Mouse (Mus musculus) MEL (cell line): ENCODE results near the gene Fto. TPM values are rescaled to one million over a fixed set of nuclear protein-coding genes. Genes with fewer than 3 reads are reported as not detected.

Experiments
- DNase-seq: peaks from one replicate; pipeline ENCODE4 v3.0.0; 2011; ENCODE audit warnings: low read depth, low spot score
- H3K27ac ChIP-seq: 2 replicates; pipeline ENCODE4 v1.5.1; 2012; ENCODE audit warnings: low read depth, mild to moderate bottlenecking, control low read depth, low read length, moderate library complexity; ENCODE audit not compliant: control insufficient read depth
- H3K27me3 ChIP-seq, 2 experiments: fragments of 150-350 bp in 1 of 2; sonication (generic) in 1 of 2; 2 replicates each; pipeline ENCODE4 v1.6.1; 2012; ENCODE audit warnings: low read length in 2 of 2, mild to moderate bottlenecking in 2 of 2, improper control_type of control experiment in 1 of 2, moderate library complexity in 1 of 2; ENCODE audit not compliant: insufficient read depth in 2 of 2, control insufficient read depth in 1 of 2
- H3K36me3 ChIP-seq, 2 experiments: 2 replicates each; pipeline ENCODE4 v1.6.1; 2012 to 2014; ENCODE audit warnings: low read length in 2 of 2, improper control_type of control experiment in 1 of 2, inconsistent platforms in 1 of 2, mild to moderate bottlenecking in 1 of 2; ENCODE audit not compliant: insufficient read depth in 2 of 2, control insufficient read depth in 1 of 2
- H3K4me1 ChIP-seq, 2 experiments: fragments of 150-350 bp in 1 of 2; sonication (generic) in 1 of 2; 2 replicates each; pipeline ENCODE4 v1.6.1; 2012; ENCODE audit warnings: low read length in 2 of 2, improper control_type of control experiment in 1 of 2, mild to moderate bottlenecking in 1 of 2; ENCODE audit not compliant: insufficient read depth in 2 of 2, control insufficient read depth in 1 of 2
- H3K4me3 ChIP-seq, 2 experiments: fragments of 150-350 bp in 1 of 2; sonication (generic) in 1 of 2; 2 replicates each; pipeline ENCODE4 v1.5.1; 2012; ENCODE audit warnings: low read depth in 2 of 2, low read length in 2 of 2, mild to moderate bottlenecking in 2 of 2, moderate library complexity in 2 of 2, control low read depth in 1 of 2, improper control_type of control experiment in 1 of 2; ENCODE audit not compliant: control insufficient read depth in 1 of 2, insufficient read depth in 1 of 2
- H3K79me2 ChIP-seq: 2 replicates; pipeline ENCODE4 v1.6.1; 2012; ENCODE audit warnings: mild to moderate bottlenecking, low read length, moderate library complexity; ENCODE audit not compliant: control insufficient read depth, poor library complexity, insufficient read depth
- H3K9ac ChIP-seq: 2 replicates; pipeline ENCODE4 v1.6.1; 2012; ENCODE audit warnings: low read depth, mild to moderate bottlenecking, control low read depth, low read length, moderate library complexity; ENCODE audit not compliant: control insufficient read depth, poor library complexity, severe bottlenecking
- H3K9me3 ChIP-seq: fragments of 150-350 bp; sonication (generic); replicated peaks from 2 replicates; pipeline ENCODE4 v1.6.1; 2012; ENCODE audit warnings: mild to moderate bottlenecking, low read length, improper control_type of control experiment, moderate library complexity; ENCODE audit not compliant: insufficient read depth
- E2F4 ChIP-seq: IDR thresholded peaks from 2 replicates; pipeline ENCODE4 v1.6.1; 2011; ENCODE audit warnings: low read depth, low read length, improper control_type of control experiment, borderline replicate concordance
- EP300 ChIP-seq, 2 experiments: IDR thresholded peaks; 2 replicates each; pipeline ENCODE4 v1.6.1; 2011; ENCODE audit warnings: improper control_type of control experiment in 2 of 2, low read length in 2 of 2, low read depth in 1 of 2, mild to moderate bottlenecking in 1 of 2
- JUND ChIP-seq: IDR thresholded peaks from 2 replicates; pipeline ENCODE4 v1.6.1; 2011; ENCODE audit warnings: low read depth, mild to moderate bottlenecking, improper control_type of control experiment, low read length
- KAT2A ChIP-seq: conservative IDR thresholded peaks from 2 replicates; pipeline ENCODE4 v1.6.1; 2012; ENCODE audit warnings: low read depth, low read length, improper control_type of control experiment, inconsistent platforms
- MAZ ChIP-seq: IDR thresholded peaks from 2 replicates; pipeline ENCODE4 v1.6.1; 2012; ENCODE audit warnings: low read depth, mild to moderate bottlenecking, inconsistent platforms, low read length, improper control_type of control experiment
- MEF2A ChIP-seq: IDR thresholded peaks from 2 replicates; pipeline ENCODE4 v1.6.1; 2014; ENCODE audit warnings: low read depth, mild to moderate bottlenecking, inconsistent platforms, low read length, improper control_type of control experiment; ENCODE audit not compliant: poor library complexity, insufficient replicate concordance, severe bottlenecking; ENCODE audit errors: extremely low read depth
- MXI1 ChIP-seq: IDR thresholded peaks from 2 replicates; pipeline ENCODE4 v1.6.1; 2011; ENCODE audit warnings: mild to moderate bottlenecking, low read depth, low read length, improper control_type of control experiment
- MYC ChIP-seq: IDR thresholded peaks from 2 replicates; pipeline ENCODE4 v1.6.1; 2011; ENCODE audit warnings: low read depth, mild to moderate bottlenecking, low read length, improper control_type of control experiment, moderate library complexity
- NELFE ChIP-seq: IDR thresholded peaks from 2 replicates; pipeline ENCODE4 v1.6.1; 2011; ENCODE audit warnings: low read depth, low read length, improper control_type of control experiment
- POLR2A ChIP-seq, 2 experiments: IDR thresholded peaks; 2 replicates each; pipeline ENCODE4 v1.6.1; 2011 to 2012; ENCODE audit warnings: low read length in 2 of 2, mild to moderate bottlenecking in 2 of 2, control low read depth in 1 of 2, improper control_type of control experiment in 1 of 2, low read depth in 1 of 2, moderate library complexity in 1 of 2; ENCODE audit not compliant: control insufficient read depth in 1 of 2, insufficient read depth in 1 of 2, poor library complexity in 1 of 2
- POLR2AphosphoS5 ChIP-seq: IDR thresholded peaks from 2 replicates; pipeline ENCODE4 v1.6.1; 2012; ENCODE audit warnings: low read depth, borderline replicate concordance, mild to moderate bottlenecking, inconsistent platforms, low read length, moderate library complexity, mixed read lengths
- RCOR1 ChIP-seq: IDR thresholded peaks from 2 replicates; pipeline ENCODE4 v1.6.1; 2012; ENCODE audit warnings: low read depth, mild to moderate bottlenecking, inconsistent platforms, low read length, improper control_type of control experiment
- SIN3A ChIP-seq: IDR thresholded peaks from 2 replicates; pipeline ENCODE4 v1.6.1; 2012; ENCODE audit warnings: low read length, improper control_type of control experiment, inconsistent platforms
- TBP ChIP-seq: IDR thresholded peaks from 2 replicates; pipeline ENCODE4 v1.8.0; 2011; ENCODE audit warnings: low read depth, low read length, improper control_type of control experiment
- TCF12 ChIP-seq: IDR thresholded peaks from 2 replicates; pipeline ENCODE4 v1.6.1; 2014; ENCODE audit warnings: low read depth, mild to moderate bottlenecking, inconsistent platforms, low read length, improper control_type of control experiment, moderate library complexity
- UBTF ChIP-seq: IDR thresholded peaks from 2 replicates; pipeline ENCODE4 v1.6.1; 2012; ENCODE audit warnings: low read depth, mild to moderate bottlenecking, inconsistent platforms, low read length, improper control_type of control experiment, moderate library complexity, borderline replicate concordance; ENCODE audit not compliant: insufficient read depth
- ZC3H11A ChIP-seq: IDR thresholded peaks from 2 replicates; pipeline ENCODE4 v1.6.1; 2012; ENCODE audit warnings: low read depth, mild to moderate bottlenecking, inconsistent platforms, low read length, improper control_type of control experiment
- ZNF384 ChIP-seq: IDR thresholded peaks from 2 replicates; pipeline ENCODE4 v1.6.1; 2012; ENCODE audit warnings: low read depth, mild to moderate bottlenecking, inconsistent platforms, low read length, improper control_type of control experiment
- polyA plus RNA-seq, 2 experiments: library from polyadenylated mRNA; stranded (reverse) in 1 of 2; unstranded in 1 of 2; fragments of >175 nt in 1 of 2; fragments of >200 nt in 1 of 2; gene quantifications; 2 replicates each; pipeline versions ENCODE4 v1.2.1 to v1.2.4; 2012; ENCODE audit warnings: low replicate concordance in 2 of 2, low read depth in 1 of 2; ENCODE audit not compliant: insufficient read length in 2 of 2, insufficient read depth in 1 of 2, missing spikeins in 1 of 2
- total RNA-seq: library from RNA; depleted of rRNA; stranded (reverse); fragments of 300-350 nt; gene quantifications from 2 replicates; pipeline ENCODE4 v1.2.3, GENCODE M21; 2012

Fto gene
- total and polyA plus RNA-seq, 3 experiments: 13.5 to 41.1 TPM; not detected in 1

GRCm38 (mm10) chr8:91454926-91455325, 141.6 kb downstream of the Fto start:
- Histone ChIP-seq H3K9ac (no peak overlapping the region), H3K27me3 (no peaks in the 10 kb centered on the region), H3K4me1 (no peaks in the 10 kb centered on the region), H3K9me3 (no peaks in the 10 kb centered on the region), H3K36me3 (no peaks in the 10 kb centered on the region; a peak in 1 of 4 replicates), H3K4me3 (no peak overlapping the region), H3K27ac (no peak overlapping the region), H3K79me2 (no peaks in the 10 kb centered on the region)
- DNase-seq: no peak
- no peak for TF ChIP-seq NELFE
- TF ChIP-seq ZNF384: no peak
- no peak for TF ChIP-seq UBTF

DNA sequence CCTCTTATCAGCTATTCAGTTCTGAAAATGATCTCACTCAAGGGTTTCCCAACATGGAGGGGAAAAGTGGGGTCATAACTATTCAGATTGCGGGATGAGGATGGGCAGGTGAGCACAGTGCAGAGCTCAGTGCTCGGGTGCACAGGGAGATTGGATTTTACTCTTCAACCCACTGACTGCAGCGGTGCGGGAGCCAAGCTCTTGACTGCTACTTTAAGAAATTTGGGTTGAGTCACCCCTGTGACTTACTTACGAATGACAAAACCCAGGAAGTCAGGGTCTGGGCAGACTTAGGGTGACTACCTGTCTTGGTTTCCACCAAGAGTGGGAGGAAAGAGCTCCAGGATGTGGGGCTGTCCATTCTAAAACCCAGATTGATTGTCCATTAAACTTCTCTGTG, 142.3 kb downstream of the Fto start:
- H3K27me3 ChIP-seq: no peaks in the 10 kb centered on the region
- no peaks in the 10 kb centered on the region for H3K4me1 ChIP-seq
- no peaks in the 10 kb centered on the region; a peak in 1 of 4 replicates for H3K36me3 ChIP-seq
- H3K9me3 ChIP-seq: no peaks in the 10 kb centered on the region
- H3K9ac ChIP-seq: no peak overlapping the region
- no peak overlapping the region for H3K27ac ChIP-seq
- TF ChIP-seq POLR2A (IDR thresholded peaks at IDR 0.05; ENCODE audit: control insufficient read depth in 1 of 2, insufficient read depth in 1 of 2, low read depth in 1 of 2, low read length in 2 of 2, poor library complexity in 1 of 2) (no peak), ZC3H11A (no peak), TBP (no peak), MAZ (no peak), MEF2A (no peak), KAT2A (no peak), MYC (no peak), EP300 (IDR thresholded peaks at IDR 0.05; ENCODE audit: low read depth in 1 of 2, low read length in 2 of 2) (no peak), ZNF384 (no peak), SIN3A (no peak), JUND (no peak)
- TF ChIP-seq, all 39 proteins: peak for 0
- DNase-seq: no peak
- Histone ChIP-seq H3K4me3 (no peak overlapping the region), H3K79me2 (no peaks in the 10 kb centered on the region)

GRCm38 (mm10) chr8:91458016-91458415, 144.7 kb downstream of the Fto start:
- TF ChIP-seq MEF2A (no peak), RCOR1 (no peak), POLR2AphosphoS5 (no peak), E2F4 (no peak), UBTF (no peak), TCF12 (no peak), MXI1 (no peak)
- H3K27ac ChIP-seq: no peak overlapping the region
- no peak for DNase-seq
- no peaks in the 10 kb centered on the region for H3K27me3 ChIP-seq
- H3K79me2 ChIP-seq: no peaks in the 10 kb centered on the region
- H3K36me3 ChIP-seq: no peaks in the 10 kb centered on the region
- H3K9ac ChIP-seq: no peak overlapping the region
- no peaks in the 10 kb centered on the region for H3K4me1 ChIP-seq
- H3K4me3 ChIP-seq: no peak overlapping the region
- no peaks in the 10 kb centered on the region for H3K9me3 ChIP-seq
